Comparison of ENCODE assay signal across 12 mouse cellular contexts in genomic region chr6:80856910-80857543, GRCm38 (mm10).
DNase-seq lines count a peak whose midpoint lies in the region; ATAC-seq lines count a peak whose summit lies in the region.
"Had no signal": no experiment of that assay in that cellular context is flagged by ENCODE, and none has a peak within 500 bp of the region (broad histone marks: within the 10 kb centered on the region; RNA-seq: fewer than 3 reads in every experiment).

No protein-coding gene starts in this region.

- 72% methylated on average over 13 of the region's 13 CpGs for WGBS in forebrain, embryonic 11.5 days
- 84% methylated on average over 13 of the region's 13 CpGs for WGBS in forebrain, embryonic 10.5 days
- WGBS in hindbrain, embryonic 14.5 days: 46% methylated on average over 13 of the region's 13 CpGs
- 62% methylated on average over 13 of the region's 13 CpGs for WGBS in neural tube, embryonic 12.5 days

- H3K4me3 ChIP-seq in forebrain, embryonic 11.5 days (ENCODE audit: low read depth, low read length): no peak overlapping the region
- H3K4me3 ChIP-seq in forebrain, embryonic 10.5 days: no peak overlapping the region
- H3K4me3 ChIP-seq in hindbrain, embryonic 14.5 days (replicated peaks; ENCODE audit: low read length): peak overlapping the region; percentile 10; the same call in 1 of the 2 replicates
- no peak overlapping the region for H3K4me3 ChIP-seq in neural tube, embryonic 12.5 days
- H3K4me3 ChIP-seq: limb, embryonic 13.5 days had no signal

- no peaks in the 10 kb centered on the region for H3K27me3 ChIP-seq in forebrain, embryonic 11.5 days (ENCODE audit: control insufficient read depth, insufficient read depth, low read length)
- no peaks in the 10 kb centered on the region for H3K27me3 ChIP-seq in forebrain, embryonic 10.5 days (ENCODE audit: poor library complexity, severe bottlenecking)
- no peaks in the 10 kb centered on the region for H3K27me3 ChIP-seq in hindbrain, embryonic 14.5 days (ENCODE audit: control insufficient read depth, insufficient read depth, low read length)
- H3K27me3 ChIP-seq in neural tube, embryonic 12.5 days (replicated peaks): no peaks in the 10 kb centered on the region
- H3K27me3 ChIP-seq: limb, embryonic 13.5 days had no signal

- no peaks in the 10 kb centered on the region for H3K9me3 ChIP-seq in forebrain, embryonic 11.5 days (ENCODE audit: control insufficient read depth, low read length)
- no peaks in the 10 kb centered on the region for H3K9me3 ChIP-seq in forebrain, embryonic 10.5 days
- no peaks in the 10 kb centered on the region for H3K9me3 ChIP-seq in hindbrain, embryonic 14.5 days (ENCODE audit: control insufficient read depth, low read length)
- no peaks in the 10 kb centered on the region for H3K9me3 ChIP-seq in neural tube, embryonic 12.5 days
- H3K9me3 ChIP-seq: limb, embryonic 13.5 days had no signal

- H3K4me2 ChIP-seq in forebrain, embryonic 11.5 days (ENCODE audit: low read depth, low read length, severe bottlenecking): 0 out of 2 replicates have a peak overlapping the region, but pooled peaks have one; percentile 8
- peak overlapping the region; percentile 37 for H3K4me2 ChIP-seq in hindbrain, embryonic 14.5 days (replicated peaks)
- peak overlapping the region; percentile 41; the same call in 1 of the 2 replicates for H3K4me2 ChIP-seq in neural tube, embryonic 12.5 days (replicated peaks)
- H3K4me2 ChIP-seq: heart, embryonic 11.5 days; limb, embryonic 13.5 days had no signal

- ATAC-seq in forebrain, embryonic 11.5 days (replicated peaks; ENCODE audit: low FRiP score): peak; percentile 78
- peak; percentile 57; the same call in 1 of the 2 replicates for ATAC-seq in hindbrain, embryonic 14.5 days (ENCODE audit: low FRiP score)
- ATAC-seq in neural tube, embryonic 12.5 days (ENCODE audit: low FRiP score, low read depth): peak; percentile 84

- no peak overlapping the region for H3K9ac ChIP-seq in forebrain, embryonic 11.5 days (ENCODE audit: low read length)
- H3K9ac ChIP-seq in hindbrain, embryonic 14.5 days: no peak overlapping the region; the same call in 1 of the 2 replicates
- no peak overlapping the region for H3K9ac ChIP-seq in neural tube, embryonic 12.5 days
- H3K9ac ChIP-seq: limb, embryonic 13.5 days had no signal

- DNase-seq in forebrain, embryonic 11.5 days (ENCODE audit: low spot score): no peak
- no peak for DNase-seq in forebrain, embryonic 10.5 days (ENCODE audit: extremely low spot score, low spot score)
- DNase-seq in embryo, embryonic 10.5 days (ENCODE audit: low spot score): peak; percentile 30
- DNase-seq in hindbrain, embryonic 14.5 days (ENCODE audit: low spot score): no peak
- DNase-seq in cerebellum, adult 9-11 months: no peak
- DNase-seq in thymus, postnatal 4 days: no peak
- no peak for DNase-seq in left cerebral cortex, postnatal 4 days
- DNase-seq: lung, adult 2 months had no signal

- intact Hi-C loops in left cerebral cortex, postnatal 4 days (cut with DNase I): no loop called here

- no peak overlapping the region for H3K27ac ChIP-seq in forebrain, embryonic 11.5 days (ENCODE audit: low read depth, low read length)
- H3K27ac ChIP-seq in forebrain, embryonic 10.5 days: no peak overlapping the region
- peak overlapping the region; percentile 14; the same call in 1 of the 2 replicates for H3K27ac ChIP-seq in hindbrain, embryonic 14.5 days
- no peak overlapping the region for H3K27ac ChIP-seq in neural tube, embryonic 12.5 days
- H3K27ac ChIP-seq: limb, embryonic 13.5 days had no signal

- H3K36me3 ChIP-seq in forebrain, embryonic 11.5 days (ENCODE audit: control insufficient read depth, insufficient read depth, low read length): no peaks in the 10 kb centered on the region
- H3K36me3 ChIP-seq in forebrain, embryonic 10.5 days (replicated peaks): no peaks in the 10 kb centered on the region
- H3K36me3 ChIP-seq in hindbrain, embryonic 14.5 days (replicated peaks; ENCODE audit: control insufficient read depth, insufficient read depth): no peaks in the 10 kb centered on the region
- H3K36me3 ChIP-seq in neural tube, embryonic 12.5 days: no peaks in the 10 kb centered on the region
- H3K36me3 ChIP-seq: G1E; limb, embryonic 13.5 days had no signal

- H3K4me1 ChIP-seq in forebrain, embryonic 11.5 days (replicated peaks; ENCODE audit: control insufficient read depth, insufficient read depth, low read length): no peaks in the 10 kb centered on the region
- no peaks in the 10 kb centered on the region for H3K4me1 ChIP-seq in forebrain, embryonic 10.5 days
- H3K4me1 ChIP-seq in hindbrain, embryonic 14.5 days (replicated peaks; ENCODE audit: control insufficient read depth, insufficient read depth, low read length): no peaks in the 10 kb centered on the region
- no peaks in the 10 kb centered on the region for H3K4me1 ChIP-seq in neural tube, embryonic 12.5 days
- H3K4me1 ChIP-seq: limb, embryonic 13.5 days had no signal
